Mouse (Mus musculus): ENCODE results near the gene Mfap3. TPM values are rescaled to one million over a fixed set of nuclear protein-coding genes. Genes with fewer than 3 reads are reported as not detected.

Gene Mfap3
- total and polyA plus RNA-seq, 2 experiments from 2014 or later = 47.8 to 52.4 TPM

DNA sequence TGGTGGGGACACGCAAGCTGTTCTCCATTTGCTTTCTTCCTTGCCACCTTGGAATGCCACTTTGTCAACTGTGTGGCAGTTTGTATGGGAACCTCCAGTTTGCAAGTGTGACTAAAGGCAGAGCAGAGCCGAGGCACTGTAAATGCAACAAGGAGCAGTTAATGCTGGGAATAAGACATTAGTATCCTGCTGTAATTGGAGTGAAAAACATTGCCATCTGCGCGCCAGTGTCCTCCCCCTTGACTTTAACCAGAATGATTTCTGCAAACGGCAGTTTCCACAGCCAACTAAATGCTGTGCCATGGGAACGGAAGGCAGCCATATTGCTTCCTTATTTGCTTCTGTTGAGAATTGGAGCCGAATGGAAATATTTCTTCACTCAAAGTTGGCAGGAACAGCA, 3.6 kb downstream of the Mfap3 start:
- WGBS = 87% methylated on average over 7 of the region's 7 CpGs
- H3K36me3 ChIP-seq (ENCODE audit: insufficient read depth, low read length) = no peaks in the 10 kb centered on the region
- no peak overlapping the region for H3K9ac ChIP-seq (replicated peaks; ENCODE audit: low read length, poor library complexity, severe bottlenecking)
- TF ChIP-seq CTCF (IDR thresholded peaks at IDR 0.05) = no peak
- ATAC-seq (ENCODE audit: low FRiP score) (no peak), DNase-seq (ENCODE audit: low spot score) (peak; percentile 23)
- no peaks in the 10 kb centered on the region for H3K27me3 ChIP-seq (ENCODE audit: insufficient read depth, low read length)
- no peak overlapping the region for H3K27ac ChIP-seq (ENCODE audit: low read depth, low read length)
- no peak overlapping the region for H3K4me3 ChIP-seq (ENCODE audit: low read depth, low read length)
- no peaks in the 10 kb centered on the region for H3K9me3 ChIP-seq (ENCODE audit: low read length)
- peaks cover 4% of the 10 kb centered on the region; the same call in 1 of the 2 replicates for H3K4me1 ChIP-seq (ENCODE audit: insufficient read depth, low read length)
- no peak overlapping the region for H3K4me2 ChIP-seq (ENCODE audit: low read depth, low read length, poor library complexity, severe bottlenecking)

DNA sequence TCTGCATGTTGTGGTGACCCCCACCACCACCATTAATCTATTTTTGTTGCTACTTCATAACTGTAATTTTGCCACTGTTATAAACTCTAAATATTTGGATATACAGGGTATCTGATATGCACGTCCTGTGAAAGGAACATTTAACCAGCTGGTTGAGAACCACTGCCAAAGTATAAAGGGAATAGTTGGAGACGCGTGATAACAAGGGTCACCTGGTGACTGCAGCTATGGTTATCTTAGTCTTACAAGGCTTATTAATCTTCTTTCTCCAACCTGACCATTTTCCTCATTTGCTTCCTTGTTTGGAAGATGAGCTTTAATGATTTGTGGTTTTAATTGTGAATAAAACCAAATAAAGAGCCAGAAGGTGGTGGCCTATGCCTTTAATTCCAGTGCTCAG, 5.0 kb downstream of the Mfap3 start:
- ATAC-seq (ENCODE audit: low FRiP score) (no peak), DNase-seq (ENCODE audit: low spot score) (no peak)
- Histone ChIP-seq H3K27me3 (ENCODE audit: insufficient read depth, low read length) (no peaks in the 10 kb centered on the region), H3K9ac (replicated peaks; ENCODE audit: low read length, poor library complexity, severe bottlenecking) (no peak overlapping the region), H3K4me2 (ENCODE audit: low read depth, low read length, poor library complexity, severe bottlenecking) (no peak overlapping the region), H3K4me3 (ENCODE audit: low read depth, low read length) (no peak overlapping the region), H3K9me3 (ENCODE audit: low read length) (no peaks in the 10 kb centered on the region), H3K36me3 (ENCODE audit: insufficient read depth, low read length) (0 out of 2 replicates have a peak, but pooled peaks cover 2% of the 10 kb centered on the region), H3K27ac (ENCODE audit: low read depth, low read length) (no peak overlapping the region), H3K4me1 (ENCODE audit: insufficient read depth, low read length) (no peaks in the 10 kb centered on the region)
- TF ChIP-seq CTCF (IDR thresholded peaks at IDR 0.05) = no peak
- WGBS = 98% methylated on average over 3 of the region's 3 CpGs

DNA sequence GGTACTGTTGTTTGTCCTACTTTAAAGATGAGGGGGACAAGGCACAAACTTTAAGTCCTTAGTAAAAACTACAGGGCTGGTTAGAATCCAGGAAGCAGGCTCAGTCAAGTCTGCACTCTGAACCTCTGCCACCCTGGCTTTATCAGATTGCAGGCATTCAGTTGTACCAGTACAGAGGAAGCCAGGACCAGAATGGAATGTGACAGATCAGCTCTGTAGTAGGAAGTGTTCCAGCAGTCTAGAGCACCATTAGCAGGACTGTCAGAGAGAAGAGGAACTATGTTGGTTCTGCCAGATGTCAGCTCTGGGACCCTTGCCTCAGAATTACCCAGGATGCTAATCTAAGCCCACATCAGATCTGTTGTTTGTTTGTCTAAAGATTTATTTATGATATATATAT, 6.1 kb downstream of the Mfap3 start:
- peaks cover 6% of the 10 kb centered on the region; the same call in 1 of the 2 replicates for H3K36me3 ChIP-seq (ENCODE audit: insufficient read depth, low read length)
- no peak for TF ChIP-seq CTCF (IDR thresholded peaks at IDR 0.05)
- no peak overlapping the region for H3K4me2 ChIP-seq (ENCODE audit: low read depth, low read length, poor library complexity, severe bottlenecking)
- H3K27me3 ChIP-seq (ENCODE audit: insufficient read depth, low read length) = no peaks in the 10 kb centered on the region
- H3K27ac ChIP-seq (ENCODE audit: low read depth, low read length) = no peak overlapping the region
- H3K9ac ChIP-seq (replicated peaks; ENCODE audit: low read length, poor library complexity, severe bottlenecking) = no peak overlapping the region
- no peaks in the 10 kb centered on the region for H3K9me3 ChIP-seq (ENCODE audit: low read length)
- DNase-seq (ENCODE audit: low spot score) (no peak), ATAC-seq (ENCODE audit: low FRiP score) (no peak)
- no peak overlapping the region for H3K4me3 ChIP-seq (ENCODE audit: low read depth, low read length)
- no peaks in the 10 kb centered on the region for H3K4me1 ChIP-seq (ENCODE audit: insufficient read depth, low read length)

DNA sequence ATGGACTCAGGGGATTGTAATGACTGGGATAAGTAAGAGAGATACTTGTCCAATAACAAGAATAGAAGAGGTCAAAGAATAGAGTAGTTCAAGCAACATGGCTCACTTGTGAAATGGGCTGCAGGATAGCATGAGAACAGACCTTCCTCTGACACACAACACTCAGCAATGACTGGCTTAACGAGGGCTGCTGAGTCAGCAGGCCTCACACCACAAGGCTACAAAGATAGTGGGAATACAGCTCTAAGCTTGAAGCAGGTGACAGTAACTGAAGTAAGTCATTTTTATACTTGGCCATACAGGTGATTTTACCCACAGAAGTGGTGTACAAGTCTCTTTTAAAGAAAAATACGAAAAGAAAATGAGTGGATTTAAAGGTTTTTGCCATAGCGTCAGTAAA, 7.4 kb downstream of the Mfap3 start:
- Histone ChIP-seq H3K4me1 (ENCODE audit: insufficient read depth, low read length) (peaks cover 1% of the 10 kb centered on the region; the same call in 1 of the 2 replicates), H3K27ac (ENCODE audit: low read depth, low read length) (no peak overlapping the region), H3K4me3 (ENCODE audit: low read depth, low read length) (no peak overlapping the region), H3K4me2 (ENCODE audit: low read depth, low read length, poor library complexity, severe bottlenecking) (no peak overlapping the region), H3K9ac (replicated peaks; ENCODE audit: low read length, poor library complexity, severe bottlenecking) (no peak overlapping the region), H3K27me3 (ENCODE audit: insufficient read depth, low read length) (no peaks in the 10 kb centered on the region), H3K36me3 (ENCODE audit: insufficient read depth, low read length) (peaks cover 12% of the 10 kb centered on the region), H3K9me3 (ENCODE audit: low read length) (no peaks in the 10 kb centered on the region)
- DNase-seq (ENCODE audit: low spot score) (no peak), ATAC-seq (ENCODE audit: low FRiP score) (no peak)
- 93% methylated on average over 3 of the region's 3 CpGs for WGBS
- TF ChIP-seq CTCF (IDR thresholded peaks at IDR 0.05) = no peak

DNA sequence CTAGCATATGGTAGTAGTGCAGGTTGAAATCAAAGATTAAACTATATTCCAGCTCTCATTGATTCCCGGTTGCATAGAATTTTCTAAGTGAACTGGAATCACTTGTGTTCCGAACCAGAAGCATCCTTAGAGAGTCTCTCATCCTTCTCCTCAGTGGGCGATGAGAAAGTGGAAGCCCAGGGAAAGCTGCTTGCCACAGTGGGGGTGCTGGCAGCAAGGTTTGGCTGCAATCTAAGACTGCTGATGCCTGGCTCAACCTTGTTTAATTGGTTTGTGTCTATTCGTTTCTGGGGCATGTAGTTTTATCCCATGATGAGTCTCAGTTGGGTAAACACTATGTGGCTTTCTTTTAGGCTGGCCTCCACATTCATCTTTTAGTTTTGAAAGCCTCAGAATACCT, 9.0 kb downstream of the Mfap3 start:
- H3K9me3 ChIP-seq (ENCODE audit: low read length) = no peaks in the 10 kb centered on the region
- no peak for DNase-seq (ENCODE audit: low spot score)
- TF ChIP-seq CTCF (IDR thresholded peaks at IDR 0.05) = no peak
- peaks cover 15% of the 10 kb centered on the region for H3K36me3 ChIP-seq (ENCODE audit: insufficient read depth, low read length)
- no peak overlapping the region for H3K4me2 ChIP-seq (ENCODE audit: low read depth, low read length, poor library complexity, severe bottlenecking)
- H3K27me3 ChIP-seq (ENCODE audit: insufficient read depth, low read length) = no peaks in the 10 kb centered on the region
- H3K9ac ChIP-seq (replicated peaks; ENCODE audit: low read length, poor library complexity, severe bottlenecking) = no peak overlapping the region
- no peak for ATAC-seq (ENCODE audit: low FRiP score)
- no peak overlapping the region for H3K27ac ChIP-seq (ENCODE audit: low read depth, low read length)
- H3K4me3 ChIP-seq (ENCODE audit: low read depth, low read length) = no peak overlapping the region
- peaks cover 3% of the 10 kb centered on the region for H3K4me1 ChIP-seq (ENCODE audit: insufficient read depth, low read length)
- 78% methylated on average over 4 of the region's 4 CpGs for WGBS

DNA sequence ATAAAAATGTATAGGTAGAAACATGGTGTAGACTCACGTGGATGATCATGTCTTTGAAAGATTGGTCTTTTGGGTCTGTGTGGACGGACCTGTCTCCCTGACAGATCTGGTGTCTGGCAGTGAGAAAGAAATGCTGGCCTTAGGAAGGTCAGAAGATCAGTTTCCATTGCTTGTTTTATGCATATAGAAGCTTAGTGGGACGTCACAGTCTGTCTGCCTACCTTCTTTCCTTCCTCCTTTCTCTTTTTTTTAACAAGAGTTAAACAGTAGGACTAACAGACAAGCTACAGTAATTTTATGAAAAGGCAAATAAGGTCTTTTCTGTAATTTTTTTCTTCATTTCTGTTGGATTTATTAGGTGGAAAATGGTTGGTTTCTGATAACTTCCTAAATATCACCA, 10.6 kb downstream of the Mfap3 start:
- Histone ChIP-seq H3K9ac (replicated peaks; ENCODE audit: low read length, poor library complexity, severe bottlenecking) (no peak overlapping the region), H3K4me2 (ENCODE audit: low read depth, low read length, poor library complexity, severe bottlenecking) (no peak overlapping the region), H3K9me3 (ENCODE audit: low read length) (no peaks in the 10 kb centered on the region), H3K4me3 (ENCODE audit: low read depth, low read length) (no peak overlapping the region), H3K27me3 (ENCODE audit: insufficient read depth, low read length) (no peaks in the 10 kb centered on the region), H3K36me3 (ENCODE audit: insufficient read depth, low read length) (peaks cover 15% of the 10 kb centered on the region), H3K4me1 (ENCODE audit: insufficient read depth, low read length) (peaks cover 3% of the 10 kb centered on the region), H3K27ac (ENCODE audit: low read depth, low read length) (no peak overlapping the region)
- no peak for ATAC-seq (ENCODE audit: low FRiP score)
- 96% methylated on average over 3 of the region's 3 CpGs for WGBS
- TF ChIP-seq CTCF (IDR thresholded peaks at IDR 0.05) = no peak
- DNase-seq (ENCODE audit: low spot score) = no peak

Data from midbrain, postnatal 0 days (tissue).